Mouse (Mus musculus): ENCODE results near the gene Sarnp. TPM values are rescaled to one million over a fixed set of nuclear protein-coding genes. Genes with fewer than 3 reads are reported as not detected.

Sarnp gene
- polyA plus RNA-seq, 1 experiment from 2014 or later: 143 TPM

DNA sequence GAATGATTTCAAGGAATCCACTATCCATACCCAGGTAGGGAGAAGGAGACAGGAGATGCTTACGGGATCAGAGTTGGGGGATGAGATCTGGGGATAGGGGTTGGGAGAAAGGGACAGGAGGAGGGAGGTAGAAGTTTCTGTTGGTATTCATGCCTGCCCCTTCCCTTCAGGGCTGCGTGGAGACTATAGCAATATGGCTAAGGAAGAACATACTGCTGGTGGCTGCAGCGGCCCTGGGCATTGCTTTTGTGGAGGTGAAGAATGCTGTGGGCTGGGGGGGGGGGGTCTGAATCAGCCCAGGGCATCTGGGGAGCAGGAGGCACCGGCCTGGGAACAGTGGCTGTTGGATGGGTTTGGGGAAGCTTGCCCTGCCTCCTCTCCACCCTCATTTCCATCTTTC is 95.1 kb downstream of the Sarnp start:
- no peak overlapping the region for H3K27ac ChIP-seq (ENCODE audit: low read length)
- H3K4me2 ChIP-seq (ENCODE audit: low read length): no peak overlapping the region
- no peak overlapping the region for H3K9ac ChIP-seq (ENCODE audit: low read depth, low read length)
- no peaks in the 10 kb centered on the region for H3K36me3 ChIP-seq (ENCODE audit: control insufficient read depth, insufficient read depth, low read length)
- H3K27me3 ChIP-seq (ENCODE audit: control insufficient read depth, insufficient read depth, low read depth, low read length): no peaks in the 10 kb centered on the region; the same call in 1 of the 2 replicates
- no peaks in the 10 kb centered on the region for H3K9me3 ChIP-seq (replicated peaks; ENCODE audit: control insufficient read depth, low read length, poor library complexity, severe bottlenecking)
- no peak for ATAC-seq
- H3K4me3 ChIP-seq (ENCODE audit: low read depth, low read length): no peak overlapping the region
- WGBS: 88% methylated on average over 4 of the region's 4 CpGs
- peaks cover 7% of the 10 kb centered on the region; the same call in 1 of the 2 replicates for H3K4me1 ChIP-seq (ENCODE audit: control insufficient read depth, insufficient read depth, low read length)

DNA sequence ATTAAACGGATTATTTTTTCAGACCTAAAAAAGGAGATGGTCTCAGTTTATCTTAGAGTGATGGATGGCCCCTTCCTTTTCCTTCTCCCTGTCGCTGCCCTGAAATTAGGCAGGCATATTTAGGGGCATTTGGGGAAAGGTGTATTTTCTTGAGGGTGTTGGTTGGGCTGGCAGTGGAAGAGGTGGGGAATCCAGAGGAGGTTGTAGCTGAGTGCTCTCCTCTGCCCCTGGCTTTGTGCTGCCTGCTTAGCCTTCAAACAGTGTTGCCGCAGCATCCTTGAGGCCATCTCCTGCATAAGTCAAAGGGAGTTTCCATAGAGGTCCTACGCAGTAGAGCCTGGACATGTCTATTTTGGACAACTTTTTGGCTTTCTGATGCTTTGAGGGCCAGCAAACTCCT is 95.7 kb downstream of the Sarnp start:
- peaks cover 7% of the 10 kb centered on the region; the same call in 1 of the 2 replicates for H3K4me1 ChIP-seq (ENCODE audit: control insufficient read depth, insufficient read depth, low read length)
- no peak for ATAC-seq
- H3K4me2 ChIP-seq (ENCODE audit: low read length): no peak overlapping the region
- H3K4me3 ChIP-seq (ENCODE audit: low read depth, low read length): no peak overlapping the region
- no peaks in the 10 kb centered on the region for H3K36me3 ChIP-seq (ENCODE audit: control insufficient read depth, insufficient read depth, low read length)
- WGBS: 89% methylated on average over 4 of the region's 4 CpGs
- H3K27ac ChIP-seq (ENCODE audit: low read length): no peak overlapping the region
- no peak overlapping the region for H3K9ac ChIP-seq (ENCODE audit: low read depth, low read length)
- no peaks in the 10 kb centered on the region; the same call in 1 of the 2 replicates for H3K27me3 ChIP-seq (ENCODE audit: control insufficient read depth, insufficient read depth, low read depth, low read length)
- H3K9me3 ChIP-seq (replicated peaks; ENCODE audit: control insufficient read depth, low read length, poor library complexity, severe bottlenecking): no peaks in the 10 kb centered on the region

DNA sequence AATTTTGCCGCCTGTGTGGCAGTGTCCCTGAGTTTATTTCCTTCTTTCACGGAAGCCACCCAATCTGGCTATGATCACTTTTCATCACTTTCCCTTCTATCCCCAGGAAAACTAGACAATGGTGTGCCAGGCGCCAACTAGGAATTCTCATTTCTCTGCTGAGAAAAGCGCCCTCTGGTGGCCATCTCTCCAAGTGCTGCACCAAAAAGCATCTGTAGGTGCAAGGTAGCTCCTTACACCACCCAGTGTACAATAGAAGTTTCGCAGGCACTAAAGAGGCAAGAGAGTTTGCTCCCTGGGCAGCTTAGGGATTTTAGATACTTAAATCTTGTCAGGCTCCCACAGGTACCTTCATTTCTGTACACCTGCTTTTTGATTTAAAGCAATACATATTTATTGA is 96.1 kb downstream of the Sarnp start:
- H3K9me3 ChIP-seq (replicated peaks; ENCODE audit: control insufficient read depth, low read length, poor library complexity, severe bottlenecking): no peaks in the 10 kb centered on the region
- no peaks in the 10 kb centered on the region for H3K27me3 ChIP-seq (ENCODE audit: control insufficient read depth, insufficient read depth, low read depth, low read length)
- H3K36me3 ChIP-seq (ENCODE audit: control insufficient read depth, insufficient read depth, low read length): no peaks in the 10 kb centered on the region
- no peak overlapping the region for H3K9ac ChIP-seq (ENCODE audit: low read depth, low read length)
- H3K27ac ChIP-seq (ENCODE audit: low read length): no peak overlapping the region
- no peak overlapping the region for H3K4me2 ChIP-seq (ENCODE audit: low read length)
- peak; percentile 30; the same call in 1 of the 2 replicates for ATAC-seq
- peaks cover 7% of the 10 kb centered on the region; the same call in 1 of the 2 replicates for H3K4me1 ChIP-seq (ENCODE audit: control insufficient read depth, insufficient read depth, low read length)
- H3K4me3 ChIP-seq (ENCODE audit: low read depth, low read length): no peak overlapping the region
- WGBS: 7% methylated on average over 5 of the region's 5 CpGs

DNA sequence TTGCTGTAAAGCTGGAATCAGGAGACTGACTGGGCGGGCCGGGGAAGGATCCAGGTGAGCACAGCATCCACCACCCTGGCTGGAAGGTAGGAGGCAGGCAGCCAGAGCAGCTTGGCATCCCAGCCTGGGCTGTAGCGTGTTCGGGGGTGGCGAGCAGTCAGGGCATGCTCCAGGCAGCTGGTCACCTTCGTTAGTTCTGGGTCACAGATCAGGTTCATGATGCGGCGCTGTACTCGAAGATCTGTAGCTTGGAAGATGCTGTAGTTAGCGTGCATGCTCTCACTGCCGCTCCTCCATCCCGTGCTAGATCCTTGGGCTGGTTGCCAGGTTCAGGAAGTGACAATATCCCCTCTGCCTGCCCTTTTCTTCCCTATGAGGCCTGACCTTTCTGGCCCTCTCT is 96.6 kb downstream of the Sarnp start:
- no peaks in the 10 kb centered on the region for H3K9me3 ChIP-seq (replicated peaks; ENCODE audit: control insufficient read depth, low read length, poor library complexity, severe bottlenecking)
- H3K4me1 ChIP-seq (ENCODE audit: control insufficient read depth, insufficient read depth, low read length): peaks cover 7% of the 10 kb centered on the region; the same call in 1 of the 2 replicates
- H3K27me3 ChIP-seq (ENCODE audit: control insufficient read depth, insufficient read depth, low read depth, low read length): no peaks in the 10 kb centered on the region
- no peaks in the 10 kb centered on the region for H3K36me3 ChIP-seq (ENCODE audit: control insufficient read depth, insufficient read depth, low read length)
- no peak overlapping the region for H3K4me3 ChIP-seq (ENCODE audit: low read depth, low read length)
- WGBS: 76% methylated on average over 12 of the region's 12 CpGs
- no peak overlapping the region for H3K4me2 ChIP-seq (ENCODE audit: low read length)
- H3K27ac ChIP-seq (ENCODE audit: low read length): no peak overlapping the region
- no peak for ATAC-seq
- H3K9ac ChIP-seq (ENCODE audit: low read depth, low read length): no peak overlapping the region

GRCm38 (mm10) chr10:128915550-128915949 is 98.4 kb downstream of the Sarnp start:
- Histone ChIP-seq H3K9ac (ENCODE audit: low read depth, low read length) (no peak overlapping the region), H3K27ac (ENCODE audit: low read length) (no peak overlapping the region), H3K4me3 (ENCODE audit: low read depth, low read length) (no peak overlapping the region), H3K9me3 (replicated peaks; ENCODE audit: control insufficient read depth, low read length, poor library complexity, severe bottlenecking) (no peaks in the 10 kb centered on the region), H3K27me3 (ENCODE audit: control insufficient read depth, insufficient read depth, low read depth, low read length) (no peaks in the 10 kb centered on the region), H3K4me1 (ENCODE audit: control insufficient read depth, insufficient read depth, low read length) (peaks cover 6% of the 10 kb centered on the region; the same call in 1 of the 2 replicates), H3K36me3 (ENCODE audit: control insufficient read depth, insufficient read depth, low read length) (no peaks in the 10 kb centered on the region), H3K4me2 (ENCODE audit: low read length) (no peak overlapping the region)
- 86% methylated on average over 2 of the region's 2 CpGs for WGBS
- no peak for ATAC-seq

GRCm38 (mm10) chr10:128916665-128917064 is 99.5 kb downstream of the Sarnp start:
- no peak for ATAC-seq
- H3K9ac ChIP-seq (ENCODE audit: low read depth, low read length): no peak overlapping the region
- H3K36me3 ChIP-seq (ENCODE audit: control insufficient read depth, insufficient read depth, low read length): no peaks in the 10 kb centered on the region
- H3K4me3 ChIP-seq (ENCODE audit: low read depth, low read length): no peak overlapping the region
- H3K9me3 ChIP-seq (replicated peaks; ENCODE audit: control insufficient read depth, low read length, poor library complexity, severe bottlenecking): no peaks in the 10 kb centered on the region
- H3K4me2 ChIP-seq (ENCODE audit: low read length): no peak overlapping the region
- 0 out of 2 replicates have a peak, but pooled peaks cover 3% of the 10 kb centered on the region for H3K4me1 ChIP-seq (ENCODE audit: control insufficient read depth, insufficient read depth, low read length)
- H3K27me3 ChIP-seq (ENCODE audit: control insufficient read depth, insufficient read depth, low read depth, low read length): no peaks in the 10 kb centered on the region
- 96% methylated on average over 3 of the region's 3 CpGs for WGBS
- H3K27ac ChIP-seq (ENCODE audit: low read length): no peak overlapping the region

- Histone ChIP-seq H3K9ac (ENCODE audit: low read depth, low read length) (no peak overlapping the region), H3K9me3 (replicated peaks; ENCODE audit: control insufficient read depth, low read length, poor library complexity, severe bottlenecking) (no peaks in the 10 kb centered on the region), H3K4me3 (ENCODE audit: low read depth, low read length) (no peak overlapping the region), H3K36me3 (ENCODE audit: control insufficient read depth, insufficient read depth, low read length) (no peaks in the 10 kb centered on the region), H3K4me1 (ENCODE audit: control insufficient read depth, insufficient read depth, low read length) (peaks cover 6% of the 10 kb centered on the region), H3K27me3 (ENCODE audit: control insufficient read depth, insufficient read depth, low read depth, low read length) (no peaks in the 10 kb centered on the region), H3K4me2 (ENCODE audit: low read length) (no peak overlapping the region), H3K27ac (ENCODE audit: low read length) (0 out of 2 replicates have a peak overlapping the region, but pooled peaks have one; percentile 18)
- 90% methylated on average over 6 of the region's 6 CpGs for WGBS
- no peak for ATAC-seq
Observed at GRCm38 (mm10) chr10:128917400-128917799, 100.3 kb downstream of the Sarnp start.

- no peak overlapping the region for H3K4me3 ChIP-seq (ENCODE audit: low read depth, low read length)
- no peaks in the 10 kb centered on the region for H3K36me3 ChIP-seq (ENCODE audit: control insufficient read depth, insufficient read depth, low read length)
- peak overlapping the region; percentile 6; the same call in 1 of the 2 replicates for H3K27ac ChIP-seq (ENCODE audit: low read length)
- H3K27me3 ChIP-seq (ENCODE audit: control insufficient read depth, insufficient read depth, low read depth, low read length): no peaks in the 10 kb centered on the region
- H3K9me3 ChIP-seq (replicated peaks; ENCODE audit: control insufficient read depth, low read length, poor library complexity, severe bottlenecking): no peaks in the 10 kb centered on the region
- 69% methylated on average over 7 of the region's 7 CpGs for whole genome bisulfite sequencing
- ATAC-seq: no peak
- peaks cover 11% of the 10 kb centered on the region for H3K4me1 ChIP-seq (ENCODE audit: control insufficient read depth, insufficient read depth, low read length)
- no peak overlapping the region for H3K4me2 ChIP-seq (ENCODE audit: low read length)
- no peak overlapping the region for H3K9ac ChIP-seq (ENCODE audit: low read depth, low read length)
Observed at GRCm38 (mm10) chr10:128918246-128918645, 101.1 kb downstream of the Sarnp start.

DNA sequence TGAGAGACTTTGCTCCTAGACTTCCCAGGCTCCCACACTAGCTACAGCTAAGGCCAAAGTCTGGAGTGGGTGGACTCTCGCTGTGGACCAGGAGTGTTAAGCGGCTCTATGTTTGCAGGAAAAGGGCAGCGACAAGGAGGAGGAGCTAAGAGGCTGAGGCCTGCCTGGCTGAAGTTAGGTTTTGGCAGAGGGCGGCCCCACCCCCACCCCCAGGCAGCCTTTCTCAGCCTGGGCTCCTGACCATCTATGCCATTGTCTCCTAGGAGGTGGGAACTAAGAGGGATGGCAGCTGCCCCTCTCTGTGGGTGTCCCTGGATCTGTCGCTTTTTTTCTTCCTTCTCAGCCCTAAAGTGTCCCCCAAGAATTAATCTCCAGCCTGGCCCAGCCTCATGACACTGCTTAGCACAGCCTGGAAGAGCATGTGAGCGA is 102.1 kb downstream of the Sarnp start:
- H3K9me3 ChIP-seq (replicated peaks; ENCODE audit: control insufficient read depth, low read length, poor library complexity, severe bottlenecking): no peaks in the 10 kb centered on the region
- H3K36me3 ChIP-seq (ENCODE audit: control insufficient read depth, insufficient read depth, low read length): no peaks in the 10 kb centered on the region
- no peak overlapping the region for H3K4me2 ChIP-seq (ENCODE audit: low read length)
- no peaks in the 10 kb centered on the region for H3K27me3 ChIP-seq (ENCODE audit: control insufficient read depth, insufficient read depth, low read depth, low read length)
- no peak for ATAC-seq
- 0 out of 2 replicates have a peak overlapping the region, but pooled peaks have one; percentile 12 for H3K9ac ChIP-seq (ENCODE audit: low read depth, low read length)
- H3K27ac ChIP-seq (ENCODE audit: low read length): peak overlapping the region; percentile 48
- H3K4me3 ChIP-seq (ENCODE audit: low read depth, low read length): no peak overlapping the region
- H3K4me1 ChIP-seq (ENCODE audit: control insufficient read depth, insufficient read depth, low read length): peaks cover 17% of the 10 kb centered on the region
- WGBS: 13% methylated on average over 6 of the region's 6 CpGs
